Mouse (Mus musculus) neutrophil, adult 5-6 weeks (primary cell): ENCODE measurements at regions not wholly inside any gene's neighbourhood (a gene's known extent, or its start where the extent isn't known, plus 50 kb on each side); places are given as distances from the start of the nearest gene placed in this dataset.

Experiments used
- ATAC-seq: fragments of 151-379, 151-347 bp; 2 replicates; pipeline ENCODE4 v1.8.0; 2017; ENCODE audit warnings: mild to moderate bottlenecking, moderate TSS enrichment; ENCODE audit not compliant: insufficient number of reproducible peaks, poor library complexity, low FRiP score, severe bottlenecking; ENCODE audit errors: extremely low read depth

DNA sequence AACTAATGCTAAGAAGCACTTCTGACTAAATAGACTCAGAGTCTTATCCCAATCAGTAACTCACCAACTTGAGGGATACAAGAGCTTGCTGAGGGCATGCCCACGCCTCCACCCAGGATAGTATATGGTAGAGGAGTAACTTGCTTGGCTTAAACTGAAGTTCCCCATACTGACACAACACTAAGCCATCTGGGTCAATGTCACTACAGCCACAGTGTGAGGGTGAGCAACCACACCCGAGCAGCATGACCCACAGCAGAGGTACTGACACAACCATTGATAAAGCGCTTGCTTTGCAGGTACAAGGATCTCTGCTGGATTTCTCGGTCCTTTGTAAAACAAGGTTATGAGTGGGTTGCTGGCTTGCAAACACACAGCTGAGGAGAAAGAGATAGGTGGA is 312.2 kb downstream of the Gm11011 start:
- ATAC-seq, result no peak

DNA sequence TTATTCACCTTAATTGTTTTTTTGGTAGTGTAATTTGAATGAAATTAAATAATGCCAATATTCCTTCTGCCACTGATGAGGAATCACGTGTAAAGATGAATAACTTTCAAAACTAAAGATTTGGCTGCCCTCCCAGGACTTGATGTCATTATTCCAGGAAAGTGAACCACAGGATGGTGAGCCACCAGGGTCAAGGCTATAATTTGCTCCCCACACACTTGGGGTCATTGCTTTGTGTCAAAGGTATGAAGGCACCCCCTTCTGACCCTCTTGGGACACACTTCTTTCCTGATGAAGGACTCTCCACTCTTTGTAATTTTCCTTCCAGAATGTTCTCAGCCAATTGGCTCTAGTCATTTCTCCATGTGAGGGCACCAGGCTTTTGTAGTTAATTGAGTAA is 313.4 kb downstream of the Gm11011 start:
- no peak for ATAC-seq

DNA sequence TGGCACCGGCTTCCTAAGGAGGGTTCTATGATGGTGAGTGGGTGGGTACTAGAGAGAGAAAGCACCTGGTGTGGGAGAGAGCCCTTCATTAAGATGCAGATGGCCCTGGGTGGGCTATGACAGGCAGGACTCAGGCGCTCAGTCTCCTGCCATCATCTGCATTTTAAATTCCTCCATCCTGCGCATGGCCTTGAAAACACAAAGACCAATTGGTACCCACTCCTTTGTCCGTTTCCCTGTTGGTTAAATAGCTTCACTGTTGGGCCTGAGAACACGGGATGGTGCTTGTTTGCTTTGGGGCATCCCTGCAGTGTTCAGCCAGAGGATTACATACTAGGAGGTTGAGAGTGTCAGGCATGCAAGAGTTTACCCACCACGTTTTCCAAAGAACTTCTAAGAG is 314.9 kb downstream of the Gm11011 start:
- ATAC-seq, result no peak

DNA sequence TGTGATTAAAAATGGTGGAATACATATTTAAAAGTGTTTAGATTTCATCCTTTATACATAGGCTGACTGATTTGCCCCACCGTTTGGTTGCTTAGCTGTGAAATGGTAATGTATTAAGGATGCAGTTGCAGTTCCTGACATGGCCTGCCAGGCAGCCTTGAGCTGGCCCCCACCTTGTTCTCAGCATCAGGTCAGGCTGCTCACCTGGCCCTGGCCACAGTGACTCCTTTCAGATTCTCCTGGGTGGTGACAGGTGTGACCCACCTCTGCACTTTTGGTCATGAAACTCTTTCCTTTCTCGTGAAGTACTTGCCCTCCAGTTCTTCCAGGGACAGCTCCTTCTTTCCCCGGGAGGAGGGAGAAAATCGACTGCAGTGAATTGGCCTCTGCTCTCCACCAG is 315.5 kb downstream of the Gm11011 start:
- ATAC-seq, result no peak

DNA sequence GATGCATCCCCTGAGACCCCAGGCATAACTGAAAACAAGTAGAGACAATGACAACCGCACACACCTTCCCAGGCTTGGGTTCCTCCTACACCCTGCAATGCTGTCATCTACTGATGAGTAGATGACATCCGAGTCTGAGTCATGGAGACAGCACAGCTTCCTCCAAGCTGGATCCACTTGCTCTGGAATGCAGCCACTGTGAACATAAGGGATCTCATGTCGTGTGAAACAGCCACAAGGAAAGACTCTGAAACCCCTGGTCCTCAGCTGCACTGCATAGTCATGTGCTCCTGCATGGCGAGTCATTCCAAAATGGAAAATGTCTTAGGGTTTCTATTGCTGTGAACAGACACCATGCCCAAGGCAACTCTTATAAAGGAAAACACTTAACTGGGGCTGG is 305.2 kb upstream of the Zfp64 start:
- ATAC-seq, result no peak

DNA sequence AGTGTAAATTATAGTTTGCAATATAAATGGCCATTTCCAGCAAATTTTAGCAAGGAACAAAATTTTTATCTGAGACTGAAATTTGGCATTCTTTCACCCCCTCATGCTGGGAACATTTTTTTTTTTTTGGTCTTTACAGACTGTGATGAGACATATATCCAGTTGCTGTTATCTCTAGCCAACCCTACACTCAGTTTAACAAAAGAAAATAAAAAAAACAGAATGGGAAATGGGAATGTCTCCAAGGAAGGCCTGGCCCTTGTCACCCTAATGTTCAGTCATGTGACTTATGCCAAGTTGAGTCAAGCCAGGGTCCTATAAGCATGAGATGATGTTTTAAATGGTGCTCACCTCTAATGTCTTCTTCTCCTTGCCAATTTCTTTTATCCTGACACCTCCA is 289.2 kb upstream of the Zfp64 start:
- ATAC-seq, result no peak

DNA sequence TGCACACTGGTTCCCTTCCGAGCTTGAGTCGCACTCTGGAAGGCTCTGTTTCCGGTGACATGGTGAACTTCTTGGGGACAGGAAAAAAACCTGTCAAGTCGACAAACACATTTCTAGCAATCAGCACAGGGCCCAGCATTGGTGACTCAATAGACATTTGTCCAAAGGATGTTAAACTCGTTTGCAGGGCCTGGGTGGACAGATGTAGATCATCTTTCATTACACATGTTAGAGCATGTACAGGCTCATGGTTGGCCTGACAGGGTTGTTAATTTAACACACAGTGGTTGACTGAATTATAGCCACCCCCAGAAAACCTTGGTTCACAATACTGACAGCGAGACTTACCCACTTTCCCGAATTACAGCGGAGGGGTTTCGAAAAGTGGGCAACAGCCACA is 288.6 kb upstream of the Zfp64 start:
- ATAC-seq, result no peak

DNA sequence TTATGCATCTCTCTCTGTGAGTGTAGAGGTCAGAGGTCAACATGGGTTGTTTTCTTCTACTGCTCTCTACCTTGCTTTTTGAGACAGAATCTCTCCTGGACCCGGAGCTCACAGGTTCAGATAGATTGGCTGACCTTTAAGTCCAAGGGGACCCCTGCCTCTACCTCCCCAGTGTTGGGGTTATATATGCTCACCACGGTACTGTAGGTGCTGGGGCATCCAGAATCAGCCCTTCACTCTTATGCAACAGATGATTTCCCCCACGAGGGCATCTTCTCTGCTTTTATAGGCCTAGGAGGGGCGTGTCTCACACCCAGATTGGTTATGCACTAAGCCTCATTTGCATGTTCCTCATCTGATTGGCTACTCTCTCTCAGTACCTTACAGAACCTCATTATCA is 282.5 kb upstream of the Zfp64 start:
- ATAC-seq, result no peak

DNA sequence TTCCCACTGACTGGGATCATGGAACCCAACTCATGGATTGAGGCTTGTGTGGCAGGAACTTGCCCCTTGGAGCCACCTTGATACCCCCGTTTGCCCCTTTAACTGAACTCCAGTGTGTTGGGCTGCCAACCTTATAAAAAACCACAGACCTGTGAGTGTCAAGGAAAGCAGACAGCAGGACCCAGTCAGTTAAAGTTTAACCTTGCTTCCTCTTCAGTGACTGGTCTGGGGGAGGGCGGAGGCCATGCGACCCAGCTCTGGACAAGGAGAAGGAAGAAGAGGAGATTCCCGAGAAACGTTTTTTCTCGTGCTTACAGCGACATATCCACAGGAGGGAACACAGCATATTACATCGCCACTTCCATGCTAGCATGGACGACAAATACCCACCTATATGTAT is 281.9 kb upstream of the Zfp64 start:
- no peak for ATAC-seq

DNA sequence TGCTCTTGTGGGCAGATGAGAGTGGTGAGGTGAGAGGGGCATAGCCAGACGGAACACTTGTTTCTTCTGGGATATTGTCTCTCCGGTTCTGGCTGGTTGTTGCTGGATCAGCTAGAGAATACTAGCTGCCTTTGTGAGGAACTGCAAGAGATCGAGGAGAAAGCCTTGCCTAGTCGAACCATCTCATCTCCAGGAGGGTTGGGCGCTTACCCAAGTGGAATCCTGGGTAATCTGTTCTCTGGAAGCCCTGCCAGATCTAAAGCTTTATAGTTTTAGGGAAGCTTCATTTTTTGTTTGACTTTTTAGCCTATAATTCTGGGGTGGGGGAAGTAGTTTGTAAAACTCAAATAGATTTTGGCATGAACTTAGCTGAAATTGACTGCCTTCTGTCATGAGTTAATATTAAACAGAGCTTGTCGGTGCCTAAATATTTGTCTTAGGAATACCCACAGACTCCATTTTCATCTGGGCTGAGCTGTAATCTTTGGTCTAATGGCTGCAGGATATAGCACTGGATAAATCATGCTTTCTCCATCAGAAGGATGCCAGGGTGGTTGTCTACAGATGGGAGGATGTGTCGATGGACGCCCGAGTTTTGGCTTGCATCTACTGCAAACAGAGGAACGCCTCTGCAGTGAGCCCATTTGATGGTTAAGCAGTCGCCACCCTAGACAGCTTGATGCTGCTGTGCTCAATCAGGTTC is 279.1 kb upstream of the Zfp64 start:
- no peak for ATAC-seq

DNA sequence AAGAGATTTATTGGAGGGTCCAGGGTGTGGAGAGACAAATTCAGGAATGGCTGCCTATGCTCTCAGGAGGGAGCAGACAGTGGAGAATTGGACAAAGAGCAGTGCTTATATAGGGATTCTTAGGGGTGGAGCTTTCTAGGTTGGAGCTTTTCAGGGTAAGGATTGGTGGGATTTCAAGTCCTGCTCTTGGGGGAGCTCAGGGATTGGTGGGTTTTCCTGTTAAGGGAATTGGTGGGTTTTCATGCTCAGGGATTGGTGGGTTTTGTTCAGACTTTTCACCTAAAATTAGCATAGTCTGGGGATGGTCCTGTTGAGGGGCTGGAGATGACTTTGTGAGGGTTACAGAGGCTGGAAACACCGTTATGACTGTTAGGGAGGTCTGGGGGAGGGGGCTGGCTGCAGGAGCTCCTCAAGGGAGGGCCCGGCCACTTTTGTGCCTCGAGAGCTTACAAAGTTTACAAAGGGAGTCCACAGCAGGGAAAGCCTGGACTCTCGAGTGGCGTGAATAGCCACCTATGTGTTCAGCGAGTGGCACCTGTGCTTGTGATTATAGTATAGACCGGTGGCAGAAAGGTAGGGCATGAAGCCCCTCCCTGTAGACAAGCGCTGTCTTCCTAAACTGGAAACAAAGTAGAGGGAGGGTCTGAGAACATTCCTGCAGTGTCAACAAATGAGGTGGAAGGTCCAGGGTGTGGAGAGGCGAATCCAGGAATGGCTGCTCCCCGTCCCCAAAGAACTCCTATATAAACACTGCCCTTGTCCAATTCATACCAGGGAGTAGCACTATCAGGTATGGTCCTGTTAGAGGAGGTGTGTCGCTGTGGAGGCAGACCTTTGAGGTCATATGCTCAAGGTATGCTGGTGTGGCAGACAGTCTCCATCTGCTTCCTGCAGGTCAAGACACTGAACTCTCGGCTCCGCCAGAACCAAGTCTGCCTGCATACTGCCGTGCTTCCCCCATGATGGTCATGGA is 278.1 kb upstream of the Zfp64 start:
- no peak for ATAC-seq

DNA sequence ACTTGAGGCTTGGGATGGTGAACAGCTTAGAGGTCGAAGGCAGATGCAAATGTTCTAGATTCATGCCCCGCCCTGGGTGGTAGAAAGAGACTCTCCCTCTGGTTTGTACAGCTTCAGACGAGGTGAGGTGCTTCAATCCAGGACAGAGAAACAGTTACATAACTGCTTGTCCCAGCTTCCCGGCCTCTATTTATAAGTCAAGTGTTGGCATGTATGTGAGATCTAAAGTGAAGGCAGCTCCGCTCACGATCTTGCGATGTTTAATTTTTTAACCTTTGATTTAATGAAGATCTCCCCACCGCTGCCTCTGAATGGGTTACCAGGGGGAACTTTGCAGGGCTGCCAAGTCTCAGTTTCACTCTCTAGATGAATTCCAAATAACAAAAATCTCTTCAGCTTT is 266.9 kb upstream of the Zfp64 start:
- no peak for ATAC-seq

DNA sequence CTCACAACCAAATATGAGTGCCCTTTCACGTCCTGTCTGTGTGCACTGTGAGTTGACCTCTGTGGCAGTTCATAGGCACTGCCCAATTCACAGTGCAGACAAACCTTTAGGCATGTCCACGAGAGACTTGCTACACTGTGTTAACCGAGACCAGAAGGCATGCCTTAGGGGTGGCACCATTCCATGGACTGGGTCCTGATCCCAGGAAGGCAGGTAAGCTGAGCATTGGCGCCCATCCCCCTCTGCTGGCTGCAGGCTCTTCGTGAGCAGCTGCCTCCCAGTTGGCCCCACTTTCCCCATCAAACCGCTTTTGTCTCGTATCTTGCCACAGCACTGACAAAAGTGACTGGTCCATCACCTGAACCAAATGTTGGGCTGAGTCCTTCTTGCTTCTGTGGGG is 265.8 kb upstream of the Zfp64 start:
- ATAC-seq, result no peak

DNA sequence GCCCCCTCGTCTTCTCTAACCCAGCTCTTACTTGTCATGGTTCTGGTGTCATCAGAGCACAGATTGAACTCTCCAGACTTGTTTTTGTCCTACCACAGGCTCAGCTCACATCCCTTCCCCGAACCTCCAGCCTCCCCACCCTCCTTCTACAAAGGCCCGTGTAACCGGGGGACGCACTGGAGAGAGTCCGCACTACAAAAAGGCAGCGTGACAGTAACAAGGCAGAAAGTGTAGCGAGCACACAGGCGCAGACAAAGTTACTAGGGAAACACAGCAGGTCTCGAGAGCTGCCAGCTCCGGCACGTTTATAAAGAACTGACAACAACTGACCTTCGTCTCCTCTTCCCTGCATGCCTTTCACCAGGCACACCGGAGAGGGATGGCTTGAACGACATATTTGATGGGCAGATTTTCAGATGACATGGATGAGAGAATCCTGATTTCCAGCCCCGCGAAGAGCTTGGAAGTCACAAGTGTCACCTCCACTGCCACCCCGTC is 260.2 kb upstream of the Zfp64 start:
- ATAC-seq, result no peak

DNA sequence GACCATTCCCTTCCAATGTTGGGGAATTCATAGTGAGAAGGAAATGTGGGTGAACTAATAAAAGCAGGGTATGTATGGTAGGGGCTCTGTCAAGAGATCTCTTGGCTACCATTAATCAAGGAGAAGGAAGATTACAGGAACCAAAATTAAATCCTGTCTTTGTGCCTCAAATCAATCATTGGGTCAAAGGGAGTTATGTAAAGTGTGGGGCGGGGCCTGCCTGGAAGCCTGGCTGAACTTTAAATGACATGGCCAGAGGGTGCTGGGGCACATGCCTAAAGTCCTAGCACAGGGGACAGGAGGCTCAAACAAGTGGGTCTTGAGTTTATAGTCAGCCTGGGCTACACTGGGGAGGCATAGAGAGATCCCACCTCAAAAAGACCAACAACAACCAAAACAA is 259.0 kb upstream of the Zfp64 start:
- no peak for ATAC-seq

DNA sequence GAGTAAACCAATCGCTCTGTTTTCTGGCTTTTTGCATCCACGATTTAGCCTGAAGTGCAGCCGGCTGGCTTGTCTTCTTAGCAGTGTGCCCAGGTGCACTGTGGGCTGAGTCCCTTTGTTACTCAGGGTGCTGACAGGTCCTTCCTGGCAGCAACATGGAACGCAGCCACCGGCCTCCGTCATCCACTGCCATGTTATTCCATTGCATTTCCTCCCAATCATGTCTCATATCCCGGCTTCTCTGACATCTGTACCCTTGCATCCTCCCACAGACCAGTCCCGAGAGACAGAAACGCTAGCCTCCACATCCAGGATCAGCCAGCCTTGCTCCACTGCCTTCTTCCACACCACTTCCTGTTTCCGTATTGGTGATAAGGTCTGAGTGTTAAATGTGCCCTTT is 257.9 kb upstream of the Zfp64 start:
- no peak for ATAC-seq

DNA sequence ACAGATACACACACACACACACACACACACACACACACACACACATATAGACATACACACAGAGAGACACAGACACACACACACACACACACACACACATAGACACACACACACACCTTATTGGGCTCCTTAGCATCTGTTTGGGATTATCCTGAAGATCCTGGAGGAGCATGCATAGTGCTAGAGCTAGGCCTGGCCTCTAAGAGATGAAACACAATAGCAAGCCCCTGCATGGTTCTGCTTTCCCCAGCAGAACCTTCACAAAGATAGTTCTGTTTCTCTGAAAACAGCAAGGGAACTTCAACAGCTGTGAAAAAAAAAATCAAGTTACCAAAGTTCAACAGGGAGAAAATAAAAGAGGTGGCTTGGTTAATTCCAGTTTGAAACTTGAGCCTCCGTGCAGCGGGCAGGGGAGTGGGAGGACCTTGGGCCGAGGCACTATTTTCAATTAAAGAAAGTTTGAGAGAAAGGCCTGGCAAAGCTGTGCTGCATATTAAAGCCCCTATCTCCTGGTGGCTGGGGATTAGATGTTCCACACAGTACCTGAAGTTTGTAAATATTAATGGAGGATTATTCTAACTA is 257.4 kb upstream of the Zfp64 start:
- ATAC-seq, result no peak

DNA sequence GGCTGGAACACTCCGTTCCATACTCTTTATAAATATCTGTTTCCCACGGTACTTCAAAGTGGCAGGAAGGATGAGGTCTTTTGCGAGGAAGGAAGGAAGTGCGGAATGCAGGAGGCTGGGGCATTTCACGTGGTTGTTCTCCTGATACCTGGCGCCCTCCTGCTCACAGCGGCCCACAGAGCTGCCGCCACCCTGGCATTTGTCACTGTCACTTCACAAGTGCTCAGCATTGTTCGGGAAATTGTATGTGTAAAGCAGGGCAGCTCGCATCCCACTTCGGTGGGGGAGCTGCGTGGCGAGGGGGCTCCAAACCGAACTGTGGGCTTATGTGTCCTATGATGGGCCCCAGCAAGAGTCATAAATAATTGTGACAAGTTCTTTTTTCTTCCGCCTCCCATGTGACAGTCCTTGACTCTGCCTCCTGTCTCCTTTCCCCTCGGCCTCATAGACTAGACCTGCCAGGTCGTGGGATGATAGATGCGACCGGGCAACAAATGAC is 248.9 kb upstream of the Zfp64 start:
- no peak for ATAC-seq

DNA sequence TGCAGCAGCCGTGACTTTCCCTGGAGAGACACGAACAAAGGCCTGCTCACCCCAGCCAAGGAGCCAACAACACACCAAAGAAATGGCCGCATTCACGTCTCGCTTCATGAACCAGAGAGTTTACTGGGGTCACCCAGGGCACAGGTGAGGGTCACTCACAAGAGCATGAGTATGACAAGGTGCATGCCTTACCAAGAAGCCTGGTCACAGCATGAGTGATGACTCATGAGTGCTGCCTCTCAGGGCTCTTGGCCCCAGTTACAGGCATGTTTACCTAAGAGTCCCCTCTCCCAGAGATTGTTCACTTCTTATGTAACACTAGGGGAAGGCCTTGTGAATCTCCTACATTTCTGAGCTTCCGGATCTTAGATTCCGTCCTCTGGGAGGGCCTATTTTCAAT is 236.6 kb upstream of the Zfp64 start:
- no peak for ATAC-seq

DNA sequence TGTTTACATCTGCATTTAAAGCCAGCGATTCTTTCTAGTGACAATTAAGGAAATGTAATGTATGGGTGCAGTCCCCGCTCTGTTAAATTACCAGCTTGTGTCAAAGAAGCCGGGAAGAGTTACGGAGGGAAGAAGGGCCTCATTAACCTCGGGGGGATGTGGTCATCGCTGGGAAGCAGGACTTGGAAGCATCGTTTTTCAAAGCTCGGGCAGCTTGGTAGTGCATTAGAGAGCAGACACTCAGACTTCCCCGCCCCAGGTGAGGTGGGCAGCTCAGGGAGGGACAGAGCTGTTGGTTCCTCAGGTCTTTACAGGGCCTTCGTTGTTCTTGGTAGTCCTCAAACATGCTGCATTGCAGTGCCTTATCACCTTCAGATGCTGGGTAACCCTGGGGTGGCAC is 236.1 kb upstream of the Zfp64 start:
- ATAC-seq, result no peak
